Mouse (Mus musculus) limb, embryonic 13.5 days (tissue): ENCODE results near the gene Grhl3. TPM values are rescaled to one million over a fixed set of nuclear protein-coding genes. Genes with fewer than 3 reads are reported as not detected.
"Not testable (repeated sequence)": the region's sequence is repeated elsewhere in the genome, so short reads cannot be mapped to it uniquely, and the experiment has no call there.

ENCODE experiments used
- ATAC-seq: fragments of 200-750 bp; cut with Nextera tagmentation; 2 replicates; pipeline ENCODE4 v1.8.0; 2017; ENCODE audit warnings: low read depth, moderate number of reproducible peaks, moderate TSS enrichment; ENCODE audit not compliant: low FRiP score
- H3K27ac ChIP-seq: fragments of 300-500 bp; sonication (generic); 2 replicates; pipeline ENCODE4 v1.5.1; 2015; ENCODE audit warnings: inconsistent platforms, mild to moderate bottlenecking, moderate library complexity
- H3K27me3 ChIP-seq: fragments of 300-500 bp; sonication (generic); 2 replicates; pipeline ENCODE4 v1.6.1; 2015; ENCODE audit warnings: mild to moderate bottlenecking, inconsistent platforms
- H3K36me3 ChIP-seq: fragments of 300-500 bp; sonication (generic); 2 replicates; pipeline ENCODE4 v1.6.1; 2015; ENCODE audit warnings: inconsistent platforms, mild to moderate bottlenecking, moderate library complexity
- H3K4me1 ChIP-seq: fragments of 300-500 bp; sonication (generic); 2 replicates; pipeline ENCODE4 v1.6.1; 2015; ENCODE audit warnings: inconsistent platforms
- H3K4me2 ChIP-seq: fragments of 300-500 bp; sonication (generic); replicated peaks from 2 replicates; pipeline ENCODE4 v1.6.1; 2015; ENCODE audit warnings: inconsistent platforms, mild to moderate bottlenecking, moderate library complexity
- H3K4me3 ChIP-seq: fragments of 300-500 bp; sonication (generic); 2 replicates; pipeline ENCODE4 v1.5.1; 2015; ENCODE audit warnings: moderate library complexity, mild to moderate bottlenecking, inconsistent platforms
- H3K9ac ChIP-seq: fragments of 300-500 bp; sonication (generic); 2 replicates; pipeline ENCODE4 v1.6.1; 2015; ENCODE audit warnings: mild to moderate bottlenecking, inconsistent platforms
- H3K9me3 ChIP-seq: fragments of 300-500 bp; sonication (generic); 2 replicates; pipeline ENCODE4 v1.6.1; 2016; ENCODE audit warnings: inconsistent platforms
- WGBS: fragments of 180-500 bp; shearing (Covaris S2); methylation state at CpG from one replicate; pipeline ENCODE4 v1.1.7; 2015; 5-methylcytosine and 5-hydroxymethylcytosine counted together
- polyA plus RNA-seq: library from polyadenylated mRNA; unstranded; fragments of >200 nt; fragmentation: Nextera tagmentation; extraction: Ambion mirVana; gene quantifications from 2 replicates; pipeline ENCODE4 v1.2.1, GENCODE M21; 2015

The Grhl3 gene
- polyA plus RNA-seq, result 19.7 and 21.1 TPM in 2 replicates

GRCm38 (mm10) chr4:135573251-135573808 is at the start of gene Grhl3:
Gene Grhl3 (minus strand): TSS chr4:135573630.
- peak within 1 kb of the TSS; percentile 62 for H3K4me2 ChIP-seq
- no peaks in the 10 kb centered on the region for H3K9me3 ChIP-seq
- H3K27ac ChIP-seq, result peak within 1 kb of the TSS; percentile 2; the same call in 1 of the 2 replicates
- peak within 1 kb of the TSS; percentile 33 for H3K4me3 ChIP-seq
- H3K9ac ChIP-seq, result 0 out of 2 replicates have a peak within 1 kb of the TSS, but pooled peaks have one; percentile 3
- peaks cover 66% of the 10 kb centered on the region for H3K27me3 ChIP-seq
- H3K4me1 ChIP-seq, result peaks cover 55% of the 10 kb centered on the region
- no peak for ATAC-seq
- no peaks in the 10 kb centered on the region for H3K36me3 ChIP-seq
- 0% methylated on average over 31 of the region's 31 CpGs for WGBS

- Histone ChIP-seq H3K9ac (no peak overlapping the region), H3K36me3 (no peaks in the 10 kb centered on the region), H3K4me1 (peaks cover 16% of the 10 kb centered on the region; the same call in 1 of the 2 replicates), H3K27ac (no peak overlapping the region), H3K27me3 (peaks cover 19% of the 10 kb centered on the region; the same call in 1 of the 2 replicates), H3K9me3 (no peaks in the 10 kb centered on the region), H3K4me2 (no peak overlapping the region), H3K4me3 (no peak overlapping the region)
- WGBS, result 90% methylated on average over 10 of the region's 10 CpGs
- no peak for ATAC-seq
Measured at GRCm38 (mm10) chr4:135622290-135622689, 48.9 kb upstream of the Grhl3 start.

DNA sequence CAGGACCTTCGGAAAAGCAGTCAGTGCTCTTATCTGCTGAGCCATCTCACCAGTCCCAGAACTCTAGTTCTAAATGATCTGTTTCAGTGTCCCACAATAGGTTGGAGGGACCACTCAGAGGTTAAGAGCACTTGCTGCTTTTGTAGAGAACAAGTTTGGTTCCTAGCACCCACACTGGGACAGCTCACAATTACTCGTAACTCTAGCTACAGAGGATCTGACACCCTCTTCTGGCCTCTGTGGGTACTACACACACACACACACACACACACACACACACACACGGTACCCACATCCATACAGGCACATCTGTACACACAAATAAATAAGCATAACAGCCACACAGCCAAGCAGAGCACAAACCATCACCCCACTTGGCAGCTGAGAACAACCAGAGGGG is 47.0 kb upstream of the Grhl3 start:
- no peak for ATAC-seq
- 92% methylated on average over 3 of the region's 3 CpGs for WGBS

GRCm38 (mm10) chr4:135617783-135618470 is 44.5 kb upstream of the Grhl3 start:
- no peak overlapping the region for H3K9ac ChIP-seq

More for the DNA sequence above, 47.0 kb upstream of the Grhl3 start:
- peaks cover 16% of the 10 kb centered on the region; the same call in 1 of the 2 replicates for H3K4me1 ChIP-seq
- H3K4me3 ChIP-seq, result no peak overlapping the region
- no peak overlapping the region for H3K9ac ChIP-seq
- no peak overlapping the region for H3K4me2 ChIP-seq
- no peaks in the 10 kb centered on the region for H3K36me3 ChIP-seq
- H3K27me3 ChIP-seq, result peaks cover 27% of the 10 kb centered on the region
- no peaks in the 10 kb centered on the region for H3K9me3 ChIP-seq
- H3K27ac ChIP-seq, result no peak overlapping the region

DNA sequence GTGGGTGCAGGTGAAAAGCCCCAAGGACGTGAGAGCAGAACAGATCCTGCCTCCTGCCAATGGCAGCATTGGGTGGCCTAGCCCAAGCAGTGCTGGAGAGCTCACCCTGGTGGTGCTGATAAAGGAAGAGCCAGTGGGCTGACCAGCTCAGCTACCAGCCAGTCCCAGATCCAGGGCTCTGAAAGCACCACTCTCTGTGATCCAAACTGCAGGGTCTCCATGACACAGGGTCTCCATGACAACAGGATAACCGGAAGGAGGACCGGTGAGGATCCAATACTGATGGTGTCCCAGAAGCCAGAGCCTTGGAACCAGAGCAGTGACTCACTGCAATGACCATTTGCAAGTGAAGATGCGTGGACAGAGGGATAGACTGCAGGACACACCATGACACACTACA is 43.6 kb upstream of the Grhl3 start:
- ATAC-seq, result no peak
- H3K9ac ChIP-seq, result no peak overlapping the region
- H3K9me3 ChIP-seq, result no peaks in the 10 kb centered on the region
- no peak overlapping the region for H3K4me3 ChIP-seq
- H3K4me1 ChIP-seq, result peaks cover 9% of the 10 kb centered on the region; the same call in 1 of the 2 replicates
- H3K36me3 ChIP-seq, result no peaks in the 10 kb centered on the region
- no peak overlapping the region for H3K27ac ChIP-seq
- 45% methylated on average over 4 of the region's 4 CpGs for WGBS
- no peak overlapping the region for H3K4me2 ChIP-seq
- peaks cover 23% of the 10 kb centered on the region for H3K27me3 ChIP-seq

More at GRCm38 (mm10) chr4:135617783-135618470, 44.5 kb upstream of the Grhl3 start:
- ATAC-seq, result no peak
- Histone ChIP-seq H3K36me3 (no peaks in the 10 kb centered on the region), H3K4me1 (peaks cover 12% of the 10 kb centered on the region; the same call in 1 of the 2 replicates), H3K27ac (no peak overlapping the region), H3K9me3 (no peaks in the 10 kb centered on the region), H3K4me2 (peak overlapping the region; percentile 21), H3K4me3 (0 out of 2 replicates have a peak overlapping the region, but pooled peaks have one; percentile 2), H3K27me3 (peaks cover 23% of the 10 kb centered on the region)
- WGBS, result 13% methylated on average over 16 of the region's 16 CpGs

GRCm38 (mm10) chr4:135615307-135615706 is 41.9 kb upstream of the Grhl3 start:
- not testable (repeated sequence) for H3K4me2 ChIP-seq, H3K36me3 ChIP-seq, H3K9ac ChIP-seq, ATAC-seq, H3K4me1 ChIP-seq, H3K4me3 ChIP-seq, H3K27ac ChIP-seq
- Histone ChIP-seq H3K27me3 (peaks cover 23% of the 10 kb centered on the region), H3K9me3 (peaks cover 13% of the 10 kb centered on the region)
- WGBS, result 76% methylated on average over 5 of the region's 5 CpGs

DNA sequence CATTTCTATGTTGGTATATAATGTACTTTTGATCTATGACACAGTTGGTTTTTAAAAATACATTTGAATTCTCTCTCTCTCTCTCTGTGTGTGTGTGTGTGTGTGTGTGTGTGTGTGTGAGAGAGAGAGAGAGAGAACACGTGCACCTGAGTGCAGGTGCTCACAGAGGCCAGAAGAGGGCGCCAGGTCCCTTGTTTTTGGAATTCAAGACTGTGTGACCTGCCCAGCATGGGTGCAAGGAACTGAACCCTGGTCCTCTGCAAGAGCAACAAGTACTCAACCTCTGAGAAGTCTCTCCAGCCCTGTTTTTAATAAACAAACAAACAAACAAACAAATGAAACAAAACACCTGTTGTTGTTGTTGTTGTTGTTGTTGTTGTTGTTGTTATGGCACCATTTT is 36.6 kb upstream of the Grhl3 start:
- no peaks in the 10 kb centered on the region for H3K36me3 ChIP-seq
- no peak for ATAC-seq
- H3K4me2 ChIP-seq, result no peak overlapping the region
- no peak overlapping the region for H3K27ac ChIP-seq
- peaks cover 8% of the 10 kb centered on the region; the same call in 1 of the 2 replicates for H3K4me1 ChIP-seq
- no peak overlapping the region for H3K9ac ChIP-seq
- H3K4me3 ChIP-seq, result no peak overlapping the region
- 75% methylated on average over 2 of the region's 2 CpGs for WGBS
- peaks cover 17% of the 10 kb centered on the region for H3K9me3 ChIP-seq
- no peaks in the 10 kb centered on the region for H3K27me3 ChIP-seq

DNA sequence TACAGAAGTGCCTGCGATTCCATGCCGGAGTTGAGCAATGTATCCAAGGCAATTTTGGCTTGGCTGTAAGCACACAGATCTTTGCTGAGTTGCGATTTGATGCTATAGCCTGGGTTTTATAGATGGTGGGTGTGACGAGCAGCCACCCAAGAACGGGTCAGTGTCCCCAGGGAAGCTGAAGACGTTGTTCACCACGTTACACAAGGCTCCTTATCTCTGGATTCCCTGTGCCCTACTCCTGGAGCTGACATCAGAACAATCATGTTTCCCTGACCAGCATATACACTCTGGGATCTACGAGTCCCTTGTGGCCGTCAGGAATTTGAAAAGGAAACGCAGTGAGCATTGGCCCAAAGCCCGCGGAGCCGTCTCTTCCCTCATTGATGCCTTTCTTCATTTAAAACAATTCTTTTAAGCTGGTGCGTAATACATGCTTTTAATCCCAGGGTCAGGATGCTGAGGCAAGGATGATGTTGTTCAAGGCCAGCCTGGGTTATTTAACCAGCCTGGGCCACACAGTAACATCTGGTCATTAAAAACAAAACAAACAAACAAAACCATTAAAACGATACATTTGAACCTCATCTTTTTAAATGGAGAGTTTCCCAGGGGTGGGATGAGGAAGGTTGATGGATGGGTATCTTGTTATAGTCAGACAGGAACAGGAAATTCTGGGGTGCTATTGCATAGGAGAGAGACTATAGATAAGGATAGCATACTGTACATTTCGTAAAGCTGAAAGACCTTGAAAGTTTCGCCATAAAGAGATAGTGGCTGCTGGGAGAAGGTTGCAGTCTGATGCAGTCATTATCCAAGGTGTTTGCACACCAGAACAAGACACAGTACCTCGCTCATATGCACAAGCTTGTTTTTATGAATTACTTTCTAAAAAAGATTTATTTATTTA is 34.8 kb upstream of the Grhl3 start:
- Histone ChIP-seq H3K9me3 (peaks cover 17% of the 10 kb centered on the region), H3K4me1 (peaks cover 8% of the 10 kb centered on the region; the same call in 1 of the 2 replicates), H3K4me2 (no peak overlapping the region), H3K9ac (no peak overlapping the region), H3K4me3 (no peak overlapping the region), H3K36me3 (no peaks in the 10 kb centered on the region), H3K27ac (no peak overlapping the region), H3K27me3 (no peaks in the 10 kb centered on the region)
- 70% methylated on average over 18 of the region's 18 CpGs for WGBS
- no peak for ATAC-seq

DNA sequence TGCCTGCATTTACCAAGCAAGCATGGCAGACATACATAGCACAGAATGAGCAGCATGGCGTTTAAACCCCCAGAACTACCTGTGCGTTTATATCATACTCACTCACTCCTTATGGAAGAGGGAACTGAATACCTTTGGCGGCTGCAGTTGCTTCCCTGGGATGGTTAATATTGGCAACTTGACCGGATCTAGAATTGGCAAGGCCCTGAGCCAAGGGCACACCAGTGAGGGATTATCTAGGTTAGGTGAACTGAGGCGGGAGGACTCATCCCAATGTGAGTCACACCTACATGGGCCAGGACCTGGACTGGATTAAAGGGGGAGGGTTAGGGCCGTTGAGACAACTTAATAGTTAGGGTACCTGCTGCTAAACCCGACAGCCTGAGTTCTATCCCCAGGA is 32.8 kb upstream of the Grhl3 start:
- Histone ChIP-seq H3K4me3 (no peak overlapping the region), H3K36me3 (no peaks in the 10 kb centered on the region), H3K27me3 (no peaks in the 10 kb centered on the region), H3K9me3 (peaks cover 13% of the 10 kb centered on the region), H3K9ac (no peak overlapping the region), H3K4me2 (no peak overlapping the region), H3K27ac (no peak overlapping the region), H3K4me1 (peaks cover 8% of the 10 kb centered on the region; the same call in 1 of the 2 replicates)
- no peak for ATAC-seq
- 86% methylated on average over 7 of the region's 7 CpGs for WGBS

GRCm38 (mm10) chr4:135601530-135601929 is 28.1 kb upstream of the Grhl3 start:
- no peak overlapping the region for H3K4me3 ChIP-seq
- H3K36me3 ChIP-seq, result no peaks in the 10 kb centered on the region
- WGBS, result 88% methylated on average over 3 of the region's 3 CpGs
- H3K27me3 ChIP-seq, result no peaks in the 10 kb centered on the region
- H3K9ac ChIP-seq, result no peak overlapping the region
- H3K4me1 ChIP-seq, result peaks cover under 1% of the 10 kb centered on the region
- no peaks in the 10 kb centered on the region for H3K9me3 ChIP-seq
- ATAC-seq, result no peak
- H3K4me2 ChIP-seq, result no peak overlapping the region
- H3K27ac ChIP-seq, result no peak overlapping the region

- H3K27me3 ChIP-seq, result no peaks in the 10 kb centered on the region
- no peak overlapping the region for H3K4me2 ChIP-seq
- no peak overlapping the region for H3K9ac ChIP-seq
- H3K36me3 ChIP-seq, result no peaks in the 10 kb centered on the region
- peaks cover 16% of the 10 kb centered on the region for H3K4me1 ChIP-seq
- no peak overlapping the region for H3K4me3 ChIP-seq
- H3K27ac ChIP-seq, result no peak overlapping the region
- 83% methylated on average over 7 of the region's 7 CpGs for WGBS
- no peaks in the 10 kb centered on the region for H3K9me3 ChIP-seq
- ATAC-seq, result no peak
Measured at GRCm38 (mm10) chr4:135599497-135600182, 26.2 kb upstream of the Grhl3 start.
